Mouse (Mus musculus) retina, adult 2 months (tissue): Measurements from ENCODE around the gene Gm20517.

Experiments
- DNase-seq: peaks from one replicate; pipeline ENCODE4 v3.0.0-alpha.2; 2012; ENCODE audit warnings: low read depth, low spot score

The Gm20517 gene

GRCm38 (mm10) chr17:47707961-47708360 lies 96.6 kb downstream of the Gm20517 start:
- no peak for DNase-seq

- DNase-seq, result no peak
These were observed 97.6 kb downstream of the Gm20517 start for GRCm38 (mm10) chr17:47708972-47709371.

- no peak for DNase-seq
These were observed 98.6 kb downstream of the Gm20517 start for GRCm38 (mm10) chr17:47710036-47710435.

GRCm38 (mm10) chr17:47711883-47712282 lies 100.5 kb downstream of the Gm20517 start:
- DNase-seq, result no peak

GRCm38 (mm10) chr17:47712889-47713571 lies 101.6 kb downstream of the Gm20517 start:
- no peak for DNase-seq

- DNase-seq, result no peak
These were observed 103.6 kb downstream of the Gm20517 start for GRCm38 (mm10) chr17:47715037-47715436.

- no peak for DNase-seq
These were observed 109.8 kb downstream of the Gm20517 start for GRCm38 (mm10) chr17:47721183-47721582.

GRCm38 (mm10) chr17:47726566-47726965 lies 115.2 kb downstream of the Gm20517 start, which contains the start of gene Pgc:
Gene Pgc (plus strand): TSS chr17:47726842.
- DNase-seq, result no peak

GRCm38 (mm10) chr17:47730633-47731575 lies 119.5 kb downstream of the Gm20517 start:
- DNase-seq, result no peak
